In genomic region chr5:124334392-124334791, GRCm38 (mm10) we compare ENCODE assay signal across 8 mouse cellular contexts. TPM values are rescaled to one million over a fixed set of nuclear protein-coding genes. Genes with fewer than 3 reads are reported as not detected.
DNase-seq lines count a peak whose midpoint lies in the region; ATAC-seq and TF ChIP-seq lines count a peak whose summit lies in the region.

No protein-coding gene starts in this region.

- no peak for TF ChIP-seq EP300 in heart, postnatal 0 days (IDR thresholded peaks at IDR 0.05; ENCODE audit: low read depth)

- H3K36me3 ChIP-seq in embryonic facial prominence, embryonic 13.5 days = no peaks in the 10 kb centered on the region; the same call in 1 of the 2 replicates
- H3K36me3 ChIP-seq in heart, postnatal 0 days (replicated peaks; ENCODE audit: control insufficient read depth, insufficient read depth, low read length) = no peaks in the 10 kb centered on the region

- H3K9me3 ChIP-seq in embryonic facial prominence, embryonic 13.5 days = no peaks in the 10 kb centered on the region
- H3K9me3 ChIP-seq in heart, postnatal 0 days (replicated peaks; ENCODE audit: control insufficient read depth, low read length) = no peaks in the 10 kb centered on the region

- ATAC-seq in frontal cortex, adult (ENCODE audit: low TSS enrichment) = peak; percentile 48
- no peak for ATAC-seq in embryonic facial prominence, embryonic 13.5 days (ENCODE audit: insufficient number of reproducible peaks, insufficient read depth, low FRiP score, low TSS enrichment, low read depth)
- ATAC-seq in heart, postnatal 0 days (ENCODE audit: insufficient read depth, low read depth) = peak; percentile 88

- 0 out of 2 replicates have a peak overlapping the region, but pooled peaks have one; percentile 3 for H3K27ac ChIP-seq in embryonic facial prominence, embryonic 13.5 days
- H3K27ac ChIP-seq in heart, postnatal 0 days (ENCODE audit: low read depth) = peak overlapping the region; percentile 78

- no peak for DNase-seq in frontal cortex, postnatal 25 days (ENCODE audit: low spot score in 2 of 2)
- peak; percentile 87 for DNase-seq in heart, postnatal 0 days (ENCODE audit: low spot score)
- peak; percentile 83 for DNase-seq in kidney, postnatal 14 days
- DNase-seq in lung, postnatal 4 days = peak; percentile 71 to 87
- no peak for DNase-seq in spleen, postnatal 4 days (ENCODE audit: low spot score in 2 of 2)
- DNase-seq in adrenal gland, postnatal 4 days (ENCODE audit: low spot score in 2 of 2) = no peak

- WGBS in embryonic facial prominence, embryonic 13.5 days = 44% methylated on average over 6 of the region's 6 CpGs
- 9% methylated on average over 6 of the region's 6 CpGs for WGBS in heart, postnatal 0 days

- no peak overlapping the region for H3K4me3 ChIP-seq in embryonic facial prominence, embryonic 13.5 days
- no peak overlapping the region for H3K4me3 ChIP-seq in heart, postnatal 0 days (ENCODE audit: low read depth, low read length)

- H3K9ac ChIP-seq in embryonic facial prominence, embryonic 13.5 days = no peak overlapping the region; the same call in 1 of the 2 replicates
- H3K9ac ChIP-seq in heart, postnatal 0 days (replicated peaks; ENCODE audit: low read depth, low read length) = no peak overlapping the region

- peaks cover 21% of the 10 kb centered on the region for H3K4me1 ChIP-seq in embryonic facial prominence, embryonic 13.5 days
- H3K4me1 ChIP-seq in heart, postnatal 0 days (ENCODE audit: control insufficient read depth, insufficient read depth) = peaks cover 23% of the 10 kb centered on the region

- no peaks in the 10 kb centered on the region for H3K27me3 ChIP-seq in embryonic facial prominence, embryonic 13.5 days
- no peaks in the 10 kb centered on the region for H3K27me3 ChIP-seq in heart, postnatal 0 days (ENCODE audit: control insufficient read depth, insufficient read depth, low read length)

- no peak overlapping the region for H3K4me2 ChIP-seq in embryonic facial prominence, embryonic 13.5 days
- H3K4me2 ChIP-seq in heart, postnatal 0 days (ENCODE audit: low read depth, low read length) = 0 out of 2 replicates have a peak overlapping the region, but pooled peaks have one; percentile 4

- TF ChIP-seq CTCF in heart, postnatal 0 days (IDR thresholded peaks at IDR 0.05; ENCODE audit: low read depth) = no peak

RNA-seq across cellular contexts. Expression of gene 2810006K23Rik, which starts 6.5 kb away (rescaled TPM):
- 17.7 and 19.4 TPM in 2 replicates for polyA plus RNA-seq in embryonic facial prominence, embryonic 13.5 days (2015; fragmentation: Nextera tagmentation; extraction: Ambion mirVana)
- total RNA-seq in heart, postnatal 0 days (2014; rRNA removed; ENCODE audit: low replicate concordance) = 13.2 and 20.0 TPM in 2 replicates
- 12.4 and 14.9 TPM in 2 replicates for polyA plus RNA-seq in heart, postnatal 0 days (2015; fragmentation: Nextera tagmentation; extraction: Ambion mirVana)
- total RNA-seq in adrenal gland, postnatal 4 days (2021) = 10 to 100 TPM; 12.0 to 12.6 TPM

RNA-seq across cellular contexts. Expression of gene Mphosph9, which starts 6.6 kb away (rescaled TPM):
- 12.5 and 14.0 TPM in 2 replicates for polyA plus RNA-seq in embryonic facial prominence, embryonic 13.5 days (2015; fragmentation: Nextera tagmentation; extraction: Ambion mirVana)
- 10.5 and 12.2 TPM in 2 replicates for total RNA-seq in heart, postnatal 0 days (2014; rRNA removed; ENCODE audit: low replicate concordance)
- polyA plus RNA-seq in heart, postnatal 0 days (2015; fragmentation: Nextera tagmentation; extraction: Ambion mirVana) = 4.4 and 5.3 TPM in 2 replicates
- total RNA-seq in adrenal gland, postnatal 4 days (2021) = 10 to 100 TPM; 10.4 to 11.7 TPM

RNA-seq across cellular contexts. Expression of gene Cdk2ap1, which starts 28.5 kb away (rescaled TPM):
- polyA plus RNA-seq in embryonic facial prominence, embryonic 13.5 days (2015; fragmentation: Nextera tagmentation; extraction: Ambion mirVana) = 40.1 and 43.8 TPM in 2 replicates
- 113 and 180 TPM in 2 replicates for total RNA-seq in heart, postnatal 0 days (2014; rRNA removed; ENCODE audit: low replicate concordance)
- 23.2 and 26.6 TPM in 2 replicates for polyA plus RNA-seq in heart, postnatal 0 days (2015; fragmentation: Nextera tagmentation; extraction: Ambion mirVana)
- 100 to 1,000 TPM; 191 to 204 TPM for total RNA-seq in adrenal gland, postnatal 4 days (2021)

Comparison
In these comparisons a context has a peak if more than half of its experiments do, and no peak if none do; other contexts are left out.
1. DNase-seq: peak in heart, postnatal 0 days (single experiment), kidney, postnatal 14 days (single experiment) and lung, postnatal 4 days (2 of 2); none in frontal cortex, postnatal 25 days (0 of 2), spleen, postnatal 4 days (0 of 2) and adrenal gland, postnatal 4 days (0 of 2).